Mouse (Mus musculus) megakaryocyte-erythroid progenitor cell, adult 5-6 weeks (primary cell): Measurements from ENCODE around the gene Nt5dc1. TPM values are rescaled to one million over a fixed set of nuclear protein-coding genes. Genes with fewer than 3 reads are reported as not detected.
"Not testable (repeated sequence)": the region's sequence is repeated elsewhere in the genome, so short reads cannot be mapped to it uniquely, and the experiment has no call there.

Source experiments
- ATAC-seq: replicated peaks from 2 replicates; pipeline ENCODE4 v1.8.0; 2016; ENCODE audit warnings: mild to moderate bottlenecking, inconsistent platforms; ENCODE audit not compliant: severe bottlenecking, poor library complexity, low FRiP score, low TSS enrichment
- total RNA-seq, 2 experiments: library from RNA; stranded (forward) in 1 of 2; stranded (reverse) in 1 of 2; fragments of 200-1000, 215-1000 nt in 1 of 2; fragments of >200 nt in 1 of 2; fragmentation: Nextera tagmentation in 1 of 2; gene quantifications; 2 replicates each; pipeline ENCODE4 v1.2.3; 2014 to 2017

Nt5dc1 gene
- 23.8 and 30.5 TPM in 2 replicates for total RNA-seq (2014; fragmentation: Nextera tagmentation)
- total RNA-seq (2017), result 36.0 and 40.5 TPM in 2 replicates

DNA sequence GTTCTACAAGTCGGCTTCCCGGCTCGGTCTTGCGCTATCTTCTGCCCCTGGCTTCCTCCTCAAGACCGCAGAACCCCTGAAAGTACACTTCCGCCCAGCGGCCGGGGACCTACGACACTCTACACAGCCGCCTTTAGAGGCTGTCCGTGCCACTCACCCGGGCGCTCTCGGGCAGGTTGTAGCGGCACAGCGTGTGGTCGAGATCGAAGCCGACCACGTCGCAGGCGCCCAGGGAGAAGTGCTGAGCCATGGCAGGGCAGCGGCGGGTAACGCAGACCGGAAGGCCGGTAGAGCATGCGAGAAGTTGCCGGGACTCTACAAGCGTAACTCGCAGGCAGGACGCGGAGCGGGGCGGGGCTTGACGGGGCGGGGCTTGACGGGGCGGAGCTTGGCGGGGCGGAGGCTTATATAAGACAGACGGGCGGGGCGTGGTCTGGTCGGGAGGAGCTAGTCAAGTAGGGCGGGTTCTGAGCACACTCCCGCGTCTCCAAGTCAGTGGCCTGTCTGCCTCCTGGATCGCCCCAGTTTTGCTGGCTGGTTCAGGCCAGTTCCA, at the start of gene Nt5dc1:
Gene Nt5dc1, minus strand, starts transcription at position 349 of the 553 bp plus-strand sequence.
- ATAC-seq, result peak; percentile 92

DNA sequence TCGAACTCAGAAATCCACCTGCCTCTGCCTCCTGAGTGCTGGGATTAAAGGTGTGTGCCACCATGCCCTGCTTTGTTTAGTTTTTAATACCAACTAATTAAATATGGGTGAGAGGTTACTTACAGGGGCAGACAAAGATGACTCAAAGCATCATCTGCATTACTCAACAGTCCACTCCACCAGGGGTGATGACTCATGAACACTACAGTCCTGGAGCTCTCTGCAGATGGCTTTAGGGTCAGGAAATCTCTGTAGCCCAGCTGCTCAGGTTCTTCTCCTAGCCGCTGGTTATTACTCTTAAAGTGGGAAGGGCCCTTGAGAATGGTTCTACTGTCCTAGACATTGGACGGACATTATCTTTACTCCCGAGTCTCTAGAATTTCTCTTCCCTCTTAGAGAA, 46.0 kb upstream of the Nt5dc1 start:
- no peak for ATAC-seq

DNA sequence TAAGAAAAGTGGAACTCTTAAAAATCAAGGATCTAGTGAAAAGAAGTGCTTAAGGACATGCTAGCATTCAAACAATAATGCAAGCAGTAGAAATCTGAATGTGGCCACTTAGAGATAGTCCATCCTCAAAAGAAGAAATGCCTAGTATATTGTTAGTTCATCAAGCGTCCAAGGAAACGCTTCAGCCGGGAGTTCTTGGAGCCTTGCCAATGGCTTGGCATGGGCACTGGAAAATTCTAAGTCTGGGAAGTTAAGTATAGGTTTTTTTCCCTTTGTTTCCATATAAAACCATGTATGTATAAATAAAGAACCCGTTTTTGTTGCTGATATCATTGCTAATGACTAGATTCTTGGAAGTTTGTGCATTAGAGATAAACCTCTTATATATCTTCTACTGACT, 43.1 kb upstream of the Nt5dc1 start:
- no peak for ATAC-seq

DNA sequence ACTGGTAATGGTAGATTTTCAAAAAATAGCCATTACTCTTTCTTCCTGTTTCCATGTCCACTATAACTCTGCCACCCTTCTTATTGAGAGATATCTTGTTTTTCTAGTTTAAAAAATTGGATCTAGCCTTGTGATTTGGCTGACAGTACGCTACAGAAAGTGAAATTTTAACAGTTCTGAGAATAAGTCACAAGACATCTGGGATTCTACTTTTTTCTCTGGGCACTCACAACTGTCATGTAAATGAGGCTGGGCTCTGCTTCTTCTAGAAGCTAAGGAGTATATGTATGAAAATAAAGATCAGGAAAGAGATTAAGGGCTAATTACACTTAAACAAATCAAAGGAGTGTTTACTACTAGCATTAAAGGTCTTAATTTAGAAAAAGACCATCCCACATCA, 31.1 kb upstream of the Nt5dc1 start:
- no peak for ATAC-seq

DNA sequence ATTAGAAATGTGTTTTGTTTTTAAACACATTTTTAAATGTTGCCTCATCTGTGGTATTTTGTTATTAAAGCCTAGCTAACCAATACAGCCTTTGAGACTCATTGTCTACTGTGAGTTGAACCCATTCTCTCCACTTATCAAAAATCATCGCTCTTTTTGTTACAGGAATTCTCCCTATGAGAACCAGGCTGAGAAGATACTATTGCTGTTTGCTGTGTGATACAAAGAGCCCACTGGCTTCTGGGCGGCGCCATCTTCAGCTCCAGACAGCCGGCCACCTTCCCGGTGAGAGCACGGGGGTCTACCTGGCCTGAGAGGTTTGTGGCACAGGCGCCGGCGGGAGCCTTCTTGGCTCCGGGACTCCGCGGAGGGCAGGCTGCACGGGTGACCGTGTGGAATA, 15.8 kb upstream of the Nt5dc1 start:
- ATAC-seq, result not testable (repeated sequence)

DNA sequence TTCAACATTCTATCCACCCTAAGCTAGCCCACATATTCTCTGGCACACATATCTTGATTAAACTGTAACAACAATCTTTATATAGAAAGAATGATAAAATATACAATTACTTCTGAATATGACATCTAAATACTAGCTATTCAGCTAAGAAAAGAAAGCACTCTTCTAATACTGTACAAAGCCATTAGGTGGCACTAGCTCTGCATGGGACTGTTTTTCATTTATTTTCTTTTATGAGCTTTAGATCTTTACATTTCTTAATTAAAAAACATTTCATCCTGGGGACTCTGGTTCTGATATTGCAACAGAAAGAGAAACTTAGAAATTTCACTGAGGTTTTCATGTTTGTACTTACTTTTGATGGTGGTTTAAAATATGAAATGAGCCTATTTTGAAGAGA, 13.4 kb upstream of the Nt5dc1 start:
- no peak for ATAC-seq

DNA sequence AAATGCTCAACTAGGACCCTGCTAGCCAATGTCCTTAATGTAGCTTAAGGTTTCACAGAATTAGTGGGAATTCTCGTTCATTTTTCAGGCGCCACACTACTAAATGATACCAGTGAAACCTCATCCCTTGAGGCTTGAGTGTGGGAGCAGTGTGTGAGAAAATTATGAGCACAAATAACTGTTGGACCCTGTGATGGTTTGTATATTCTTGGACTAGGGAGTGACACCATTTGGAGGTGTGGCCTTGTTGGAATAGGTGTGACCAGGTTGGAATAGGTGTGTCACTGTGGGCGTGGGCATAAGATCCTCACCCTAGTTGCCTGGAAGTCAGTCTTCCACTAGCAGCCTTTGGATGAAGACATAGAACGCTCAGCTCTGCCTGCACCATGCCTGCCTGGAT, 442 bp upstream of the Nt5dc1 start:
- ATAC-seq, result not testable (repeated sequence)

DNA sequence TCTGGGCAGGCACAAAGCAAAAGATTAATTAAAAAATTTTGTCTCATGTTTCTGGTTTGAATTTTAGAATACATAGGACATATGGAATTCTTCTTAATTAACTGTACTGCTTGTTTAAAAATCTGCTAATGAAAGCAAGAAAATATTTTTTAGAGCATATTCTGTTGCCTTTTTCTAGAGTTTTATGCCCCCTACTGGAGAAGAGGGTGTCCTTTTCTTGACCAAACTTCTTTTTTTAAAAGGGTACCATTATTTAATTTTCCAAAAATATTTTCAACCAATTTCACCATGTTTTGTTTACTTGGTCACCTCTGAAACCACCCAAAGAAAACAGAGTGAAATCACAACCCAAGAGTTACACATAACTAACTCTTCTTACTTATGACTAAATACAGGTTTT, 19.1 kb downstream of the Nt5dc1 start:
- ATAC-seq, result no peak

DNA sequence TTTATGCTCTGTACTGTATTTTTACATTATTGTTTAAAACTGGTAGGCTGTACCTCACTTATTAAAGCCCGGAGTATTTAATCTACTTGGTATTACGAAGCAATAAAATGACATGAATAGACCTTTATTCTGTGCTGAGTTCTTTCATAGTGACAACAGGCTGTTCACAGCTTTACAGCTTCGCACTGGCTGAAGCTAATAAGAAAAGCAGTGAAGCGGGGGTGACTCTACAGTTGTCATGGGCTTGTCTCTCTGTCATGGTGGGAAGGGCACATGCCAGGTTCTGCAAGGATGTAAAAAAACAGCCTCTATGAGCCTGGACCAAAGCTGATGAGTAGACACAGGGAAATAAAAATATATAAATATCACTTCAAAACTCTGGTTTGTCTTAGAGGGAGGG, 21.4 kb downstream of the Nt5dc1 start:
- no peak for ATAC-seq

DNA sequence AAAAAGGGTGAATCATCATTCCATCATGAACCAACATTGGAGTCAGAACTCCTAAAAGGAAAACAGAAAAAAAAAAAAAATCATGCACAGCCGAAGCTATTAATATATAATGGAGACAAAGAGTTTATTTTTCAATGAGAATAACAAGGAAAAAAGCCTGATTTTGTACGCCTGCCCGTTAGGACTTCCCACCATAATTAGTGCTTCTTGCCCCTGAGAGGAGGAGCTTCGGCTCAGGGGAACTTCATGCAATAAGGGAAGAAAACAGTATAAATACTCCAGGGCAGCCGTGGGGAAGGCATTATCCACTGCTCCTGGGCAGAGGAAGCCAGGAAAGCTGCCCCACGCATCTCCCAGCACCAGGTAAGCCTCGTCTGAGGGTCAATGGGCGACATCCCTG, 28.7 kb downstream of the Nt5dc1 start, which contains the start of gene Col10a1:
Gene Col10a1, plus strand, starts transcription at position 301 of the 400 bp plus-strand sequence.
- ATAC-seq, result no peak

DNA sequence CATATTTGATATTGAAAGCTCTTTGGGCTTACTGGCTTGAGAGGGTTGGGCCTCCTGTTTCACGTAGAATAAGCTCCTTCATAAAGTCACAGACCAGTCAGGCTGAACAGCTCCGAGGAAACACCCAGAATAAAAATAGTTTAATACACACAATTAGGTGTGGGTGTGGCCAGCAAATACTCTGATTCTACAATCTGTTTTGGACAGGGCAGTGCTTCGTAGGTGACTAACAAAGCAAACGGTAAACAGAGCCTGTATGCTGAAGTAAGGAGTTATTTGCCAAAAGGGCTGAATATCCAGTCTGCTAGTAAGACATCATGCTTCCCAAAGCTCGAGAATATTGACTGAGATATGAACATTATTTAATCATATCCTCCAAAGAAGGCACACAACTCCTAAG, 32.7 kb downstream of the Nt5dc1 start:
- ATAC-seq, result no peak

DNA sequence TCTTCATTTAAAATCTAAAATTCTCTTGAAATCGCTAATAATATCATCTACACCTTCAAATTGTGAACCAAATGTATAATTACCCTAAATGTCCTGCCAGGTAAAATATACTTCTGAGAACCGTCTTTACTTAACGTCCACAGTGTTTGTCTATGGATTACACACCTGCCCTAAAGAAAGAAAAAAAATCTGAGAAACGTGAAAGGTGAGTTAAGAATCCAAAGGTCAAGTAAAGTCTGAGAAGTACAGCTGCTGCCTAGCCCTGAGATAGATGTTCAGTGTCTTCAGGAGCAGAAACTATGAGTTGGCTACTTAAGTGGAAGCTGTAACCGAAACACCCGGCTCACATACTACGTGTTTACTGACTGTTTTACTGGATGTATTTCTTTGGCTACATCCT, 45.0 kb downstream of the Nt5dc1 start:
- no peak for ATAC-seq

DNA sequence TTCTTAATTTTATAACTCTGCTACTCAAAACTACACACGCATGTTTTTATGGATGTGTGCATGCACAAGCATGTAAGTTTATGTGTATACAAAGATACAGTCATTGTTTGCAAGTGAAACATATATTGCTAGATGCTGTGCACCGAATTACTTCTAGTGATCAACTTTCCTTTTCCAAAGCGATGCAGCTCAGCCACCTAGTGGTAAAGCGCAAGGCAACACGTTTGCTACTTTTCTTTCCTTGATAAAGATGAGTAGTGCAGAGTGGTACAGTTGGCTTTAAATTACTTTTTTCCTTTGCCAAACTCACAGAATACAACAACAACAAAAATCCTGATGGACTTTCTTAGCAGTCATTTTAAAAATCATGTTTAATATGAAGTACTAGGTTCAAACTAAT, 50.2 kb downstream of the Nt5dc1 start:
- 0 out of 2 replicates have a peak, but pooled peaks have one; percentile 67 for ATAC-seq

DNA sequence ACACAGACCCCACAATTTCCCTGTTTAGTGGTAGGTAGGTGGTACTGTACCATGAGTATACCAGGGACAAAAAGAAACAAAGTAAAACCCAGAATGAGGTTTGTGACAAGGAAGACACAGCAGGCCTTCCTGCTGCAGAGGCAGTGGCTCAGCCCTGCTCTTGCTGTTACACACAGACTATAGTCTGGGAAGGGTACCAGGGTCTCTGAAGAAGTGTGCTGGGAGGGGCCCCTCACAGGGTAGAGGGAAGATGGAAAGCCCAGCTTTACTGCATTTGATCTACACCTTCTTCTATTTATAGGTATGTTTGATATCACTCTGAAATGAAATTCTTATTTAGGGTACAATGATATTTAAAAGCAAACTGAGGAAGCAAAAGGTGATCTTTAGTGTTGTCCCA, 54.6 kb downstream of the Nt5dc1 start:
- ATAC-seq, result no peak

DNA sequence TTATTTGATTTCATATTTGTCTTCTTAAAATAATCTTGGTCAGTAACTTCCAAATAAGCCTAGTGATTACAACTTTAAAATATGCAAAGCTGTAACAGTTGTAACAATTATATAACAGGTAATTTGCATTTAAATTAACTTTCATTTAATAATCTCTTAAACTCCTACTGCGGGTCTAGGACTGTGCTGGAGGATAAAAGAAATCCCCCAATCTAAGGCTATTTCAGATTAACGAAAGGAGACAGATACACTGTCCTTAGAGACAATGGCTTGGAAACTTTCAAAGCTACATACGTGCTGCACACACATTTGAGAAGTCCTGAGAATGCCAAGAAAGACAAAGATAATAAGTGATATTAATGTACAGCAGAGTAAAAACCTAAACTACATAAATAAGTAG, 60.1 kb downstream of the Nt5dc1 start:
- no peak for ATAC-seq

DNA sequence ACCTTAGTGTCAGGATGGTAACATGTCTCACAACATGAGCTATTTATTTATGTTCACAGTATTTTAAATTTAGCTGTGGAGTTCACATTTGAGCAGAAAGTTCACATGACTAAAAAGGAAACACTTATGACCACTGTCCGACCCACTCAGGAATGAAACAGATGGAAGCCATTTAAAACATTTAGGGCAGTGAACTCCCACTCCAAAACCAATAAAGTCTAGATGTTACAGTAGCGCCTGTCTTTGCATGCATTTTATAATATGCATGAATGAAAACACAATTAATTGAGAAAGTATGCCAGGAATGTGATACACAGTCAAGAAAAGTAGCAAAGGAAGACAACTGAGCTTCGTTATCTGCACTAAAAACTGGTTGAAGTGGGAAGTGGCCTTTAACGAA, 66.2 kb downstream of the Nt5dc1 start:
- ATAC-seq, result no peak

DNA sequence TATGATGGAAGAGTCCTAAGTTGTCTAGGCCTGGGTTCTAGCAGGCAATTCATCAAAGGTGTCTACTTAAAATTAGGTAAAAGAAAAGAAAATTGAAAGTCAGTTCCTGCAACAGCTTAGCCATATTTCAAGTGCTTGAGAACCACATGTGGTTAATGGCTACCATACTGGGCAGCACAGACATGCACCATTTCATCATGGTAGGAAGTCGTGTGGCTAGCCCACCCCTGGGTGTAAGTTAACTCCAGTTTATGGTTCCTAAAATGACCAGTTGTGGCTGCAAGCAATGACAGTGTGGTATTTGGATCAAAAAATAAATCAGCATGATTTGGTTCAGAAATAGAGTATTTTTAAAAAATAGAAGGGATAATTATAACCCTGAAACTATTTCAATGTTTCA, 76.5 kb downstream of the Nt5dc1 start:
- ATAC-seq, result no peak

DNA sequence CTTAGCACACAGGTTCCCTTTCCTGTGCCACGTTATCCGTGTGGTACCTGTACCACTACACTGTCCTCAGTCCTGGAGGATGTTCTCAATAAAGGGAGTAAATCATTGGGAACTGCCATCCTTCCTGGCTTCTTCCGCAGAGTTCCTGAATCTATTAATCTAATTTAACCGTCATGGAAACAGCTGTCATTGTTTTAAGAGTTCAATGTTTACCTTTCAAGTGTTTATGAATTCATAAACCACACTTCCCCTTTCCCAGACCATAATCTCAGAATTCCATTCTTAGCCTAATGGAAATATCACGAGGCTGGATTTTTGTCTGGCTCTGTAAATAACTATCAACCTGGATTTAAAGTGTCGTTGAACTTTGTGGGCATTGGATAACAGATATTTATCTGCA, 77.3 kb downstream of the Nt5dc1 start:
- no peak for ATAC-seq

DNA sequence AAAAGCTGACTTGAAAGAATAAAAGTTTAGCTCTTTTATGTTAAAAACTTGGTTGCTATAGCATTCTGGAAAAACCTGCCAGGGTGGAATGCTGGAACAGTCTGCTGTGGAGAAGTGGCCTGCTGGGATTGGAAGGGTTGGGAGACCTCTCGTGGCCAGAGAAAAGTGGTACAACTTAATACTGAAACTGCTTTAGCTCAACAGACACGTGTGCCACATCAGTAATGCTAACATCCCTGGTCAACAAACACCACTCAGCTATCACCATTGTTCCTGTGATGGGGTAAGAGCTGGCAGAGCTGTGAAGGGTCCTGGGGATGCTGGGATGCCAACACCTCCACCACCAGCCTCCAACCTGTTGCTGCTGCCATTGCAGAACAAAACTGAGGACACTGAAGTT, 90.0 kb downstream of the Nt5dc1 start:
- ATAC-seq, result peak; percentile 79; the same call in 1 of the 2 replicates

DNA sequence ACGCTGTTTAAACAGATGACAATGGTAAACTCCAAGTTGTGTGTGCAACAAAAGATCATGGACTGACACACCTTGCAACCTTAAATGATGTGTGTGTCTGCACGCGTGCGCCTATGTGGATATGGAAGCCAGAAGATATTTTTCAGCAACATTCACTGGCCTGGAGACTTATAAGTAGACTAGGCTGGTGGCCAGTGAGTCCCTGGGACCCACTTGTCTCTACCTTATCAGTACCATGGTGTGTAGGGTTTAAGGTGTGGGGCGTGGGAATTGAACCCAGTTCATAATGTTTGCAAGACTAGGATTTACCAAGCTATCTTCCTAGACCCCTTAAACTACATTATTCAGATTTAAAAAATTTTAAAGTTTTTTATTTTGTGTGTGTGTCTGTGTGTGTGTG, 91.2 kb downstream of the Nt5dc1 start:
- no peak for ATAC-seq

DNA sequence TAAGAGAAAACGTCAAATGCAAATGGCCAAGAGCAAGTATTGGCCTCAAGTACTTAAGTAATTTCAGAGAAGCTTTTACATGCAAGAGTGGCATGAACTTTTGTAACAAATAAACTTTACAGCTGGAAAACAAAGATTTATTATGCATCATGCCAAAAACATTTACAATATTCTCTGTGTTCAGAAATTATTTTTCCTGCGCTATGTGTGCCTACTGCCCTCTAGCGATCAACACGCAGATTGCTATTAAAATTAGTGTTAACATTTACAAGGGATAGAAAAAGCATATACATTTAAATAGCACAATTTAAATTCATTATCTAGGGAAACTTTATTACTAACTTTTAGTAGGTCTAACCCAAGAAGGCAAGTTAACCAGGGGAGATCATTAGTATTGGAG, 91.7 kb downstream of the Nt5dc1 start:
- ATAC-seq, result 0 out of 2 replicates have a peak, but pooled peaks have one; percentile 50

DNA sequence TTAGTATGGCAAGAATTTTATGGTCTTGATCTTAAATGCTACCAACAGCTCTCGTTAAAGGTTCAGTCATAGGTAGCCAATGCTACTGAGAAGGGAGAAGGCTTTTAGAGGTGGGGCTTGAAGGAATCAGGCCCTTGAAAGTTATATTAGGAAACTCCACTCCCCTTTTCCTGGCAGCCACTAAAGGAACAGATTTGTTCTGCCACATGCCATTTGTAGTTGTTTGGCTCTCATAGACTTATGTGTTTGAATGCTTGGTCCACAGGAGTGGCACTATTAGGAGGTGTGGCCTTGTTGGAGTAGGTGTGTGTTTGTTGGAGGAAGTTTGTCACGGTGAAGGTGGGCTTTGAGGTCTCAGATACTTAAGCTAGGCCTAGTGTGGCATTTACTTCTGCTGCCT, 97.5 kb downstream of the Nt5dc1 start:
- ATAC-seq, result no peak
